Mouse (Mus musculus): ENCODE results near the gene Zbtb45. TPM values are rescaled to one million over a fixed set of nuclear protein-coding genes. Genes with fewer than 3 reads are reported as not detected.

Gene Zbtb45
- total RNA-seq, 2 experiments from 2014 or later = 34.0 to 35.8 TPM

- peak; percentile 38 to 52 for DNase-seq (ENCODE audit: extremely low spot score in 1 of 2, low spot score in 2 of 2)
- H3K27ac ChIP-seq = peak overlapping the region; percentile 80
- no peak for TF ChIP-seq CTCF (IDR thresholded peaks at IDR 0.05)
- intact Hi-C loops (cut with DNase I) = no loop called here
- peak overlapping the region; percentile 50 for H3K4me3 ChIP-seq
These were observed 48.2 kb downstream of the Zbtb45 start for GRCm38 (mm10) chr7:12961511-12962141.

- Histone ChIP-seq H3K27ac (no peak overlapping the region), H3K4me3 (no peak overlapping the region)
- no peak for TF ChIP-seq CTCF (IDR thresholded peaks at IDR 0.05)
- no peak for DNase-seq (ENCODE audit: extremely low spot score in 1 of 2, low spot score in 2 of 2)
- intact Hi-C loops (cut with DNase I) = no loop called here
These were observed 50.1 kb downstream of the Zbtb45 start for GRCm38 (mm10) chr7:12959718-12960117.

- no peak for TF ChIP-seq CTCF (IDR thresholded peaks at IDR 0.05)
- intact Hi-C loops (cut with DNase I) = no loop called here
These were observed 50.9 kb downstream of the Zbtb45 start for GRCm38 (mm10) chr7:12958948-12959347.

GRCm38 (mm10) chr7:12957511-12957910 lies 52.3 kb downstream of the Zbtb45 start:
- no peak for TF ChIP-seq CTCF (IDR thresholded peaks at IDR 0.05)
- intact Hi-C loops (cut with DNase I) = no loop called here

More at GRCm38 (mm10) chr7:12958948-12959347, 50.9 kb downstream of the Zbtb45 start:
- no peak for DNase-seq (ENCODE audit: extremely low spot score in 1 of 2, low spot score in 2 of 2)
- Histone ChIP-seq H3K4me3 (no peak overlapping the region), H3K27ac (no peak overlapping the region)

GRCm38 (mm10) chr7:12954896-12955295 lies 54.9 kb downstream of the Zbtb45 start:
- peak; percentile 7; the same call in 1 of the 2 replicates for TF ChIP-seq CTCF (IDR thresholded peaks at IDR 0.05)
- intact Hi-C loops (cut with DNase I) = no loop called here

More at GRCm38 (mm10) chr7:12957511-12957910, 52.3 kb downstream of the Zbtb45 start:
- Histone ChIP-seq H3K27ac (no peak overlapping the region), H3K4me3 (no peak overlapping the region)
- no peak for DNase-seq (ENCODE audit: extremely low spot score in 1 of 2, low spot score in 2 of 2)

More at GRCm38 (mm10) chr7:12954896-12955295, 54.9 kb downstream of the Zbtb45 start:
- no peak overlapping the region for H3K27ac ChIP-seq
- H3K4me3 ChIP-seq = no peak overlapping the region
- no peak for DNase-seq (ENCODE audit: extremely low spot score in 1 of 2, low spot score in 2 of 2)

Other genes with a start within 250 kb of the Zbtb45 start
- gene Zscan18, start 206.4 kb downstream of the Zbtb45 start, total RNA-seq (2021) = 10 to 100 TPM; 20.0 to 22.3 TPM
- gene Zfp329, start 191.2 kb downstream of the Zbtb45 start, total RNA-seq (2021) = 10 to 100 TPM; 22.9 to 24.6 TPM
- gene Zfp110, start 175.3 kb downstream of the Zbtb45 start, total RNA-seq (2021) = 10 to 100 TPM; 12.5 to 13.5 TPM
- gene Zfp128, start 128.9 kb downstream of the Zbtb45 start, total RNA-seq (2021) = 1 to 10 TPM; 8.0 to 8.2 TPM
- gene Zscan22, start 112.2 kb downstream of the Zbtb45 start, total RNA-seq (2021) = 10 to 100 TPM; 16.2 to 17.0 TPM
- gene Rps5, start 87.7 kb downstream of the Zbtb45 start, total RNA-seq (2021) = 100 to 1,000 TPM; 374 to 377 TPM
- gene Rnf225, start 82.6 kb downstream of the Zbtb45 start, total RNA-seq (2021) = 1 to 10 TPM; 1.1 to 1.2 TPM
- gene Zfp324, start 44.2 kb downstream of the Zbtb45 start, total RNA-seq (2021) = 10 to 100 TPM; 11.0 TPM
- 1 to 10 TPM; 7.9 to 9.0 TPM for gene Zfp446, start 32.2 kb downstream of the Zbtb45 start, total RNA-seq (2021)
- under 1 TPM in 1 of 2 experiments, not detected in 1; 0.44 TPM for gene Slc27a5, start 11.8 kb downstream of the Zbtb45 start, total RNA-seq (2021)
- gene Trim28, start 10.9 kb downstream of the Zbtb45 start, total RNA-seq (2021) = 100 to 1,000 TPM; 220 to 221 TPM
- 100 to 1,000 TPM; 134 to 150 TPM for gene Chmp2a, start 24.8 kb upstream of the Zbtb45 start, total RNA-seq (2021)
- gene Ube2m, start 28.2 kb upstream of the Zbtb45 start, total RNA-seq (2021) = 100 to 1,000 TPM; 220 to 227 TPM
- gene Mzf1, start 44.7 kb upstream of the Zbtb45 start, total RNA-seq (2021) = 10 to 100 TPM; 10.2 to 10.6 TPM
- not detected for gene Vmn1r85, start 85.1 kb upstream of the Zbtb45 start, total RNA-seq (2021)
- gene Vmn1r86, start 109.9 kb upstream of the Zbtb45 start, total RNA-seq (2021) = not detected
- not detected for gene Vmn1r87, start 130.1 kb upstream of the Zbtb45 start, total RNA-seq (2021)
- under 1 TPM; 0.07 to 0.16 TPM for gene Vmn1r88, start 149.5 kb upstream of the Zbtb45 start, total RNA-seq (2021)
- gene Vmn1r89, start 203.0 kb upstream of the Zbtb45 start, total RNA-seq (2021) = not detected